Mouse (Mus musculus): ENCODE measurements at regions not wholly inside any gene's neighbourhood (a gene's known extent, or its start where the extent isn't known, plus 50 kb on each side); places are given as distances from the start of the nearest gene placed in this dataset.

GRCm38 (mm10) chr16:79168193-79168592 is 77.3 kb upstream of the Tmprss15 start:
- H3K9ac ChIP-seq (ENCODE audit: low read depth, low read length) = no peak overlapping the region
- 17% methylated on average over 8 of the region's 8 CpGs for WGBS
- no peak overlapping the region for H3K4me2 ChIP-seq (replicated peaks; ENCODE audit: low read depth, low read length)
- H3K4me1 ChIP-seq (ENCODE audit: control insufficient read depth, insufficient read depth, low read length) = no peaks in the 10 kb centered on the region
- no peak overlapping the region for H3K27ac ChIP-seq (ENCODE audit: low read depth, low read length)
- no peak for ATAC-seq (ENCODE audit: low FRiP score, low TSS enrichment)
- H3K36me3 ChIP-seq (ENCODE audit: control insufficient read depth, insufficient read depth, low read length) = no peaks in the 10 kb centered on the region
- no peaks in the 10 kb centered on the region for H3K27me3 ChIP-seq (ENCODE audit: control insufficient read depth, insufficient read depth, low read length)
- H3K4me3 ChIP-seq (ENCODE audit: low read length) = no peak overlapping the region
- no peaks in the 10 kb centered on the region for H3K9me3 ChIP-seq (ENCODE audit: control insufficient read depth, low read length)

DNA sequence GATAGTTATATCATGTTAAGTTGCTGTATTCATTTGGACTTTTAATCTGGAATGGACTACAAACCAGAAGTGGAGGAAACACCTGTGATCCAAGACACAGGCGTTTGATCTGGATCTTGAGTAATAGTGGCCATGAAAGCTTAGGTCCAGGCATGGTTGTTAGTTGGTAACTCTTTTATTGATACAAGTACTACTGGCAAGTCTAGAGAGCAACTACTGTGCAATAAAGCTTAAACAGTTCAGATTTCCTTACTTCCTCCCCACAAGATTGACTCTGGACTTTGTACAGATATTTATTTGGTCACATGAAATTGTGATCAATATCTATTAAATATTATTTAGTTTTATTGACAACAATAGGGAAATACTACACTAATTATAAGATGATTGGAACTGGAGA is 51.9 kb upstream of the Tmprss15 start:
- Histone ChIP-seq H3K4me3 (ENCODE audit: low read length) (no peak overlapping the region), H3K9ac (ENCODE audit: low read depth, low read length) (no peak overlapping the region), H3K4me1 (ENCODE audit: control insufficient read depth, insufficient read depth, low read length) (no peaks in the 10 kb centered on the region), H3K36me3 (ENCODE audit: control insufficient read depth, insufficient read depth, low read length) (no peaks in the 10 kb centered on the region), H3K27ac (ENCODE audit: low read depth, low read length) (no peak overlapping the region), H3K4me2 (replicated peaks; ENCODE audit: low read depth, low read length) (no peak overlapping the region), H3K9me3 (ENCODE audit: control insufficient read depth, low read length) (no peaks in the 10 kb centered on the region), H3K27me3 (ENCODE audit: control insufficient read depth, insufficient read depth, low read length) (no peaks in the 10 kb centered on the region)
- 68% methylated on average over 1 of the region's 1 CpGs for WGBS
- no peak for ATAC-seq (ENCODE audit: low FRiP score, low TSS enrichment)

Data from kidney, embryonic 14.5 days (tissue).